In the genomic region with DNA sequence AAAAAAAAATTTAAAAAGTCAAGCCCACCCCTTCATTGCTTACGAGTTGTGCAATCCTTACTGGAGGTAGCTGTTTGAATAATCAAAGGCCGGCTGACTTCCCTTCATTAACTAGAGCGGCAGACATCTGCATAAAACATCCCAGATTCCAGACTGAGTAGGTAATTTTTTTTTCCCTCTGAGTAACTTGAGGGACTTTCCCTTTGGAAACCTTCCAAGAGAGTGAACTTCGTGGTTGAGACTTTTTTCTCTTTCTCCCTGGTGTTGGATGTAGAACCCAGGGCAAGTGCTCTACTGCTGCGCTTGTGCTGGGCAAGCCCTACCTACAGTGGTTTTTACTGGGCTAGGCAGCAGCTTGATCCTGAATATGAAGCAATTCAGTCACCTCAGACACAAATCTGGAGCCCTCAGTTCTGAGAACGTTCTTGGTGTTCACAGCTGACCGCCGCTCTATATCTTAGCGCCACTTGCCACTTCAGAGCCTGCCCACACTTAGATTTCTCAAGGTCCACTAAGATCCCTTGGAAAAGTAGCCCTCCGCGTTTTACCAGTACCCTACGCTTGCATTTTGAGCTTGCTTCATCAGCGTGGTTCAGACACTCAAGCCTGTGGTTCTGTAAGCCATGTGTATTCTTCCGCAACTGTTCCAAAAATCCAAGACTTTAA, we compare ENCODE assay signal across 9 mouse cellular contexts.
DNase-seq lines count a peak whose midpoint lies in the region; ATAC-seq and TF ChIP-seq lines count a peak whose summit lies in the region.
"Had no signal": no experiment of that assay in that cellular context is flagged by ENCODE, and none has a peak within 500 bp of the region (broad histone marks: within the 10 kb centered on the region; RNA-seq: fewer than 3 reads in every experiment).

No protein-coding gene starts in this region.

- no peaks in the 10 kb centered on the region for H3K36me3 ChIP-seq in hindbrain, embryonic 10.5 days
- H3K36me3 ChIP-seq in hindbrain, embryonic 13.5 days, result no peaks in the 10 kb centered on the region
- no peaks in the 10 kb centered on the region for H3K36me3 ChIP-seq in heart, embryonic 16.5 days (ENCODE audit: control insufficient read depth, insufficient read depth)
- no peaks in the 10 kb centered on the region for H3K36me3 ChIP-seq in lung, embryonic 16.5 days (ENCODE audit: control insufficient read depth, insufficient read depth, low read length)

- TF ChIP-seq POLR2A in bone marrow, adult 2 months (IDR thresholded peaks at IDR 0.05; ENCODE audit: borderline replicate concordance, control insufficient read depth, low read depth, low read length), result no peak

- no peaks in the 10 kb centered on the region for H3K9me3 ChIP-seq in hindbrain, embryonic 10.5 days
- no peaks in the 10 kb centered on the region for H3K9me3 ChIP-seq in hindbrain, embryonic 13.5 days
- H3K9me3 ChIP-seq in heart, embryonic 16.5 days (replicated peaks; ENCODE audit: control insufficient read depth, low read length), result no peaks in the 10 kb centered on the region
- no peaks in the 10 kb centered on the region for H3K9me3 ChIP-seq in lung, embryonic 16.5 days (ENCODE audit: control insufficient read depth, low read length)
- H3K9me3 ChIP-seq: megakaryocyte, embryonic 14.5 days had no signal

- H3K4me2 ChIP-seq in hindbrain, embryonic 13.5 days, result no peak overlapping the region
- H3K4me2 ChIP-seq in heart, embryonic 16.5 days (ENCODE audit: low read depth, low read length), result peak overlapping the region; percentile 1; the same call in 1 of the 2 replicates
- peak overlapping the region; percentile 38 for H3K4me2 ChIP-seq in lung, embryonic 16.5 days (ENCODE audit: low read depth, low read length)

- 62% methylated on average over 14 of the region's 14 CpGs for WGBS in hindbrain, embryonic 10.5 days
- WGBS in hindbrain, embryonic 13.5 days, result 54% methylated on average over 14 of the region's 14 CpGs
- 50% methylated on average over 14 of the region's 14 CpGs for WGBS in bone marrow, adult 2 months
- WGBS in heart, embryonic 16.5 days, result 55% methylated on average over 14 of the region's 14 CpGs
- WGBS in lung, embryonic 16.5 days, result 32% methylated on average over 14 of the region's 14 CpGs

- intact Hi-C loops in left cerebral cortex, postnatal 4 days (cut with DNase I), result no loop called here

- no peak for TF ChIP-seq CTCF in bone marrow, adult 2 months (IDR thresholded peaks at IDR 0.05; ENCODE audit: control insufficient read depth, insufficient read depth, low read length)

- no peak overlapping the region for H3K9ac ChIP-seq in hindbrain, embryonic 13.5 days
- no peak overlapping the region for H3K9ac ChIP-seq in heart, embryonic 16.5 days (ENCODE audit: low read length)
- peak overlapping the region; percentile 37; the same call in 1 of the 2 replicates for H3K9ac ChIP-seq in lung, embryonic 16.5 days (ENCODE audit: low read length)

- H3K4me1 ChIP-seq in hindbrain, embryonic 10.5 days (replicated peaks), result peaks cover 54% of the 10 kb centered on the region
- H3K4me1 ChIP-seq in hindbrain, embryonic 13.5 days (replicated peaks), result peaks cover 23% of the 10 kb centered on the region
- no peaks in the 10 kb centered on the region; the same call in 1 of the 2 replicates for H3K4me1 ChIP-seq in bone marrow, adult 2 months (ENCODE audit: control insufficient read depth, insufficient read depth, low read length)
- H3K4me1 ChIP-seq in heart, embryonic 16.5 days (ENCODE audit: control insufficient read depth, insufficient read depth, low read length), result peaks cover 29% of the 10 kb centered on the region
- peaks cover 29% of the 10 kb centered on the region for H3K4me1 ChIP-seq in lung, embryonic 16.5 days (replicated peaks; ENCODE audit: control insufficient read depth, insufficient read depth, low read length)

- peak overlapping the region; percentile 40; the same call in 1 of the 2 replicates for H3K27ac ChIP-seq in hindbrain, embryonic 10.5 days
- H3K27ac ChIP-seq in hindbrain, embryonic 13.5 days, result no peak overlapping the region
- H3K27ac ChIP-seq in bone marrow, adult 2 months (ENCODE audit: control insufficient read depth, insufficient read depth, low read depth, low read length, poor library complexity), result peak overlapping the region; percentile 42; the same call in 1 of the 2 replicates
- peak overlapping the region; percentile 70 for H3K27ac ChIP-seq in heart, embryonic 16.5 days (ENCODE audit: low read length)
- peak overlapping the region; percentile 88 for H3K27ac ChIP-seq in lung, embryonic 16.5 days (ENCODE audit: low read length)

- H3K27me3 ChIP-seq in hindbrain, embryonic 10.5 days (ENCODE audit: insufficient read depth, poor library complexity, severe bottlenecking), result no peaks in the 10 kb centered on the region
- no peaks in the 10 kb centered on the region for H3K27me3 ChIP-seq in hindbrain, embryonic 13.5 days
- no peaks in the 10 kb centered on the region for H3K27me3 ChIP-seq in heart, embryonic 16.5 days (ENCODE audit: control insufficient read depth, insufficient read depth, low read length)
- H3K27me3 ChIP-seq in lung, embryonic 16.5 days (ENCODE audit: control insufficient read depth, insufficient read depth, low read depth, low read length), result no peaks in the 10 kb centered on the region

- ATAC-seq in hindbrain, embryonic 13.5 days (ENCODE audit: low FRiP score), result no peak
- ATAC-seq in heart, embryonic 16.5 days (replicated peaks; ENCODE audit: extremely low read depth, insufficient read depth, low FRiP score), result peak; percentile 19; the same call in 1 of the 2 replicates
- peak; percentile 59 for ATAC-seq in lung, embryonic 16.5 days (ENCODE audit: low read depth)

- H3K4me3 ChIP-seq in hindbrain, embryonic 10.5 days, result no peak overlapping the region
- no peak overlapping the region for H3K4me3 ChIP-seq in hindbrain, embryonic 13.5 days
- H3K4me3 ChIP-seq in bone marrow, adult 2 months (replicated peaks; ENCODE audit: control insufficient read depth, low read depth, low read length), result no peak overlapping the region
- H3K4me3 ChIP-seq in heart, embryonic 16.5 days (ENCODE audit: low read length), result no peak overlapping the region
- H3K4me3 ChIP-seq in lung, embryonic 16.5 days (ENCODE audit: low read length), result no peak overlapping the region

- DNase-seq in hindbrain, embryonic 10.5 days (ENCODE audit: low spot score), result no peak
- DNase-seq in c-Kit-positive CD71-positive TER-119-positive erythroid progenitor cells, embryonic 14.5 days (ENCODE audit: low spot score), result no peak
- no peak for DNase-seq in left cerebral cortex, postnatal 4 days
- DNase-seq in layer of hippocampus, postnatal 14 days (ENCODE audit: low spot score in 2 of 2), result no peak
